8 mouse cellular contexts compared by ENCODE assay signal in the genomic region with DNA sequence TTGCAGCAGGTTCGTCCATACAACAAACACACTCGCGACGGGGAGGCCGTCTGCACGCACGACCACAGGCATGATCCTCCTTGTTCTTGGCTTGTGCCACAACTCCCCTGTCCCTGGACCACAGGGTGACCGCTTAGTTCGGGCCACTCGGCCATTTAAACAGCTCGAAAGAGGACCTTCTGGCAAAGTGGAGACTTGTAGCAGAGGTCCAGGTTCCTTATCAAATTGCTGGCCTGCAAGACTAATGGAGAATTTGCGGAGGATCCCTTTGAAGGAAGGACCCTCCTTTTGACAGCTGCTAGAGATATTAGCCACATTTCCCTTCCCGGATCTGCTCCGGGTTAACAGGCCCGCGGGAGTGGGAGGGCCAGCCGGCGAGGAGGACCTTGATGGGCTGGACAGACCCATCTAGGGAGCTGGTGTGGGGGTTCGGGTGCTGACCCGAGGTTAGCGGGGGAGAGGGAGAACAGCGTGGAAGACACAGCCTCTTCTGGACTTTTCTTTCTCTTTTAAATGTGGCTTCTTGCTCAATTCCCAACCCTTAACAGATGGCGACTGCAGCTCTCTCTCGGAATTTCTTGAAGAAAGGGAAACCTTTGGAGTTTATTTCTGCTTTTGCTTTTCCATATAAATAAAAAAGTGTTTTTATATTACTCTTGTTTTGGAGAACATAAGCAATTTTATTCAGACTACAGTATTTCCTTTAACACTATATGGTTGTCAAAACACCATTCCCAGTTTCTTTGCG.
DNase-seq lines count a peak whose midpoint lies in the region; ATAC-seq and TF ChIP-seq lines count a peak whose summit lies in the region.

No protein-coding gene starts in this region.

- H3K4me1 ChIP-seq in testis, adult 2 months (ENCODE audit: control insufficient read depth, insufficient read depth, low read length) = peaks cover 11% of the 10 kb centered on the region
- peaks cover 30% of the 10 kb centered on the region for H3K4me1 ChIP-seq in intestine, embryonic 14.5 days (replicated peaks; ENCODE audit: control insufficient read depth, insufficient read depth, low read length)
- no peaks in the 10 kb centered on the region for H3K4me1 ChIP-seq in liver, postnatal 0 days (ENCODE audit: insufficient read depth)
- H3K4me1 ChIP-seq in stomach, embryonic 15.5 days = peaks cover 23% of the 10 kb centered on the region

- H3K27ac ChIP-seq in testis, adult 2 months (ENCODE audit: control insufficient read depth, insufficient read depth, low read depth, low read length) = no peak overlapping the region
- peak overlapping the region; percentile 57; the same call in 1 of the 2 replicates for H3K27ac ChIP-seq in intestine, embryonic 14.5 days (ENCODE audit: low read depth)
- H3K27ac ChIP-seq in liver, postnatal 0 days (ENCODE audit: low read depth) = no peak overlapping the region
- H3K27ac ChIP-seq in stomach, embryonic 15.5 days = peak overlapping the region; percentile 63

- H3K4me2 ChIP-seq in intestine, embryonic 14.5 days (ENCODE audit: low read length) = peak overlapping the region; percentile 48
- peak overlapping the region; percentile 66 for H3K4me2 ChIP-seq in liver, postnatal 0 days (ENCODE audit: low read depth, low read length)
- H3K4me2 ChIP-seq in stomach, embryonic 15.5 days = peak overlapping the region; percentile 68

- peak overlapping the region; percentile 27; the same call in 1 of the 2 replicates for H3K9ac ChIP-seq in intestine, embryonic 14.5 days (ENCODE audit: low read length)
- H3K9ac ChIP-seq in liver, postnatal 0 days (replicated peaks) = no peak overlapping the region
- no peak overlapping the region for H3K9ac ChIP-seq in stomach, embryonic 15.5 days

- peaks cover 3% of the 10 kb centered on the region for H3K27me3 ChIP-seq in testis, adult 2 months (ENCODE audit: control insufficient read depth, insufficient read depth, low read length)
- H3K27me3 ChIP-seq in intestine, embryonic 14.5 days (replicated peaks; ENCODE audit: control insufficient read depth, insufficient read depth, low read length) = peaks cover 9% of the 10 kb centered on the region; the same call in 1 of the 2 replicates
- peaks cover 57% of the 10 kb centered on the region for H3K27me3 ChIP-seq in liver, postnatal 0 days (ENCODE audit: insufficient read depth, low read length)
- H3K27me3 ChIP-seq in stomach, embryonic 15.5 days (replicated peaks) = no peaks in the 10 kb centered on the region

- WGBS in intestine, embryonic 14.5 days = 6% methylated on average over 25 of the region's 25 CpGs
- WGBS in liver, postnatal 0 days (ENCODE audit: insufficient replicate concordance) = 7% methylated on average over 25 of the region's 25 CpGs
- 9% methylated on average over 25 of the region's 25 CpGs for WGBS in stomach, embryonic 15.5 days

- no peak for DNase-seq in testis, postnatal 10 days (ENCODE audit: low spot score)
- peak; percentile 80 for DNase-seq in intestine, embryonic 14.5 days (ENCODE audit: low spot score)
- DNase-seq in liver, postnatal 0 days = no peak
- no peak for DNase-seq in right cerebral cortex, postnatal 36 days (ENCODE audit: low spot score in 2 of 2)
- DNase-seq in layer of hippocampus, adult 9-10 months (ENCODE audit: low spot score) = no peak

- no peak for TF ChIP-seq CTCF in testis, adult 2 months (IDR thresholded peaks at IDR 0.05; ENCODE audit: control insufficient read depth, insufficient read depth, insufficient replicate concordance, low read depth, low read length)
- no peak for TF ChIP-seq CTCF in liver, postnatal 0 days (IDR thresholded peaks at IDR 0.05; ENCODE audit: low read depth)

- H3K4me3 ChIP-seq in testis, adult 2 months (ENCODE audit: control insufficient read depth, low read depth, low read length) = peak overlapping the region; percentile 13
- peak overlapping the region; percentile 12 for H3K4me3 ChIP-seq in intestine, embryonic 14.5 days (ENCODE audit: low read depth, low read length)
- H3K4me3 ChIP-seq in liver, postnatal 0 days (ENCODE audit: low read depth, low read length) = peak overlapping the region; percentile 27; the same call in 1 of the 2 replicates
- peak overlapping the region; percentile 31 for H3K4me3 ChIP-seq in stomach, embryonic 15.5 days (replicated peaks)

- TF ChIP-seq POLR2A in testis, adult 2 months (IDR thresholded peaks at IDR 0.05; ENCODE audit: control insufficient read depth, low read depth, low read length) = no peak

- no peaks in the 10 kb centered on the region for H3K9me3 ChIP-seq in intestine, embryonic 14.5 days (ENCODE audit: control insufficient read depth, low read length)
- no peaks in the 10 kb centered on the region for H3K9me3 ChIP-seq in liver, postnatal 0 days (ENCODE audit: low read length)
- no peaks in the 10 kb centered on the region for H3K9me3 ChIP-seq in stomach, embryonic 15.5 days

- ATAC-seq in granulocyte monocyte progenitor cell, adult 5-6 weeks (replicated peaks; ENCODE audit: poor library complexity, severe bottlenecking) = 0 out of 2 replicates have a peak, but pooled peaks have one; percentile 13
- no peak for ATAC-seq in intestine, embryonic 14.5 days (replicated peaks; ENCODE audit: low FRiP score, low TSS enrichment, low read depth)
- ATAC-seq in liver, postnatal 0 days = no peak
- peak; percentile 15; the same call in 1 of the 2 replicates for ATAC-seq in stomach, embryonic 15.5 days (ENCODE audit: insufficient read depth, low FRiP score, low read depth)

- TF ChIP-seq EP300 in liver, postnatal 0 days (IDR thresholded peaks at IDR 0.05; ENCODE audit: low read depth) = no peak

- H3K36me3 ChIP-seq in testis, adult 2 months (ENCODE audit: control insufficient read depth, insufficient read depth, low read length) = no peaks in the 10 kb centered on the region
- H3K36me3 ChIP-seq in intestine, embryonic 14.5 days (ENCODE audit: control insufficient read depth, insufficient read depth, low read length) = peaks cover 25% of the 10 kb centered on the region
- H3K36me3 ChIP-seq in liver, postnatal 0 days (replicated peaks; ENCODE audit: insufficient read depth, low read length) = no peaks in the 10 kb centered on the region
- H3K36me3 ChIP-seq in stomach, embryonic 15.5 days = 0 out of 2 replicates have a peak, but pooled peaks cover 2% of the 10 kb centered on the region

Comparison
In these comparisons a context has a peak if more than half of its experiments do, and no peak if none do; other contexts are left out.
1. H3K27ac ChIP-seq: peak in intestine, embryonic 14.5 days (single experiment) and stomach, embryonic 15.5 days (single experiment); none in testis, adult 2 months (single experiment) and liver, postnatal 0 days (single experiment).
2. ATAC-seq: peak in granulocyte monocyte progenitor cell, adult 5-6 weeks (single experiment) and stomach, embryonic 15.5 days (single experiment); none in intestine, embryonic 14.5 days (single experiment) and liver, postnatal 0 days (single experiment).
3. Peak in every context shown above with its lines, with median percentiles within 50 percentile points of each other: H3K4me3 ChIP-seq and H3K4me2 ChIP-seq.